Mouse (Mus musculus) heart, adult 8-10 months (tissue): ENCODE data around the gene Ppa2. TPM values are rescaled to one million over a fixed set of nuclear protein-coding genes. Genes with fewer than 3 reads are reported as not detected.

Experiments used
- DNase-seq: peaks from one replicate; pipeline ENCODE4 v3.0.0; 2022; ENCODE audit warnings: low spot score
- total RNA-seq, 4 experiments: library from RNA; stranded (reverse); gene quantifications; 2 replicates each; pipeline ENCODE4 v1.2.4; 2022

The Ppa2 gene
- total RNA-seq, 4 experiments from 2014 or later = 145 to 164 (median 149) TPM

- DNase-seq = no peak
These were observed 21.4 kb downstream of the Ppa2 start for GRCm38 (mm10) chr3:133331184-133331866.

GRCm38 (mm10) chr3:133332280-133332679, 22.4 kb downstream of the Ppa2 start:
- no peak for DNase-seq

- DNase-seq = no peak
These were observed 23.6 kb downstream of the Ppa2 start for GRCm38 (mm10) chr3:133333267-133334170.

- DNase-seq = no peak
These were observed 24.8 kb downstream of the Ppa2 start for GRCm38 (mm10) chr3:133334691-133335090.

- no peak for DNase-seq
These were observed 25.3 kb downstream of the Ppa2 start for GRCm38 (mm10) chr3:133335166-133335565.

GRCm38 (mm10) chr3:133336400-133336799, 26.5 kb downstream of the Ppa2 start:
- no peak for DNase-seq

GRCm38 (mm10) chr3:133338851-133339356, 29.0 kb downstream of the Ppa2 start:
- peak; percentile 44 for DNase-seq

- DNase-seq = peak; percentile 18
These were observed 29.5 kb downstream of the Ppa2 start for GRCm38 (mm10) chr3:133339411-133339823.

- no peak for DNase-seq
These were observed 31.2 kb downstream of the Ppa2 start for GRCm38 (mm10) chr3:133341106-133341505.

- DNase-seq = no peak
These were observed 37.6 kb downstream of the Ppa2 start for GRCm38 (mm10) chr3:133347535-133347934.

GRCm38 (mm10) chr3:133348847-133349246, 38.9 kb downstream of the Ppa2 start:
- no peak for DNase-seq

- no peak for DNase-seq
These were observed 47.6 kb downstream of the Ppa2 start for GRCm38 (mm10) chr3:133357426-133357974.

- no peak for DNase-seq
These were observed 48.1 kb downstream of the Ppa2 start for GRCm38 (mm10) chr3:133357977-133358376.

GRCm38 (mm10) chr3:133361406-133361805, 51.5 kb downstream of the Ppa2 start:
- DNase-seq = no peak

GRCm38 (mm10) chr3:133364138-133364537, 54.2 kb downstream of the Ppa2 start:
- no peak for DNase-seq

GRCm38 (mm10) chr3:133366096-133366495, 56.2 kb downstream of the Ppa2 start:
- no peak for DNase-seq

GRCm38 (mm10) chr3:133378174-133378573, 68.3 kb downstream of the Ppa2 start:
- no peak for DNase-seq

GRCm38 (mm10) chr3:133379997-133380396, 70.1 kb downstream of the Ppa2 start:
- no peak for DNase-seq

- DNase-seq = no peak
These were observed 71.6 kb downstream of the Ppa2 start for GRCm38 (mm10) chr3:133381519-133381918.

GRCm38 (mm10) chr3:133382147-133382546, 72.2 kb downstream of the Ppa2 start:
- DNase-seq = no peak

GRCm38 (mm10) chr3:133384164-133384708, 74.3 kb downstream of the Ppa2 start:
- peak; percentile 27 for DNase-seq

- no peak for DNase-seq
These were observed 77.4 kb downstream of the Ppa2 start for GRCm38 (mm10) chr3:133387283-133387682.
